Mouse (Mus musculus): ENCODE measurements around the gene Npy.

Npy gene

DNA sequence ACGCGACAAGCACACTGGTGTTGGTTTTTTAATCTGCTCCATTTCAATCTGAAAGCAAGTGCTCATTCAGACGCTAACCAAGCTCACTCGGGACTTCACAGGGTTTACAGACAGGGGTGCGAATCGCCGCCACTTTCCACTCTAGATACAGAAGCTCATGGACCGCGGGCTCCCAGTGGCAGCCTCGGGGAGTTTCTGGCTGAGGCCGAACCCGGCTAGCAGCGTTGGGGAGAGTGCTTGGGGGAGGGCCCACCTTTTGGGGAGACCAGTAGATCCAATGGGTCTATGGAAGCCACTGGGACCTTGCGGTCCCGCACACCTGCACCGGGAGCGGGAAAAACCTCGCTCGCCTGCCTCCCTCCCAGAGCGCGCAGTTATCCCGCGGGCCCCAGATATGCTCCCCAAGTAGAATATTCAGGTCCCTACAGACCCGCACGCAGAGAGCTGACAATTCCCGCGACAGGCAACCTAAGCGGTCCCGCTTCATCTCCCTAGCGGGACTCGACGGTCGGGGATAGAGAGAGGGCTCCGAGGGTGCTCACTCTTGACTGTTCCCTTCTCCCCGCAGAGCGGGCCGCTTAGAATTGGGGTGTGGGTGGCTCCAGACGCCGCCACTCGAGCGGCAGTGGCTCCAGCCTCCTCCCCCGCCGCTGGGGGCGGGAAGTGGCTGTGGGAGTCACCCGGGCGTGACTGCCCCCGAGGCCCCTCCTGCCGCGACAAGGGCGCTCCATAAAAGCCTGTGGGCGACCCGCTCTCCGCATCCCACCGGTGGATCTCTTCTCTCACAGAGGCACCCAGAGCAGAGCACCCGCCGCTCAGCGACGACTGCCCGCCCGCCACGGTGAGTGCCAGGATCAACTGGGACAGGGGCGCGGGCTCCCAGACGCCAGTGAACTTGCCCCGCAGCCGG is at the start of gene Npy:
Gene Npy, plus strand, starts transcription at position 750 of the 910 bp plus-strand sequence.
- DNase-seq (ENCODE audit: low spot score in 2 of 2): peak in 1 of 2 experiments; percentile 7

DNA sequence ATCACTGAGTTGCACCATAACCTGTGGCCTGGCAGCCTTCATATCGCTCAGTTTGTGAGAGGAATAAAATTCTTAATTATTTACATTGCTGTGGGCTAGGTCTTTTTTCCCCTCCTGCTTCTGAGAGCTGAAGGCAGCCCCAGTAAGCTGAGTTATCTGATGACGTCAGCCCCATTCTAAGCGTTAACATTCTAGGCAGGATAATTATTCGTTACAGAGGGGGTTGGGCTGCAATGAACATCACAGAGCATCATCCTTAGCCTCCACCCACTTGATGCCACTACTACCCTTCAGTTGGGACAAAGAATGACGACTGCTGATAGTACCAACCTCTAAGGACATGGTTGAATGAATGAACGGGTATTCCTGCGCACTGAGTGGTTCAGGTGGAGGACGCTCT is 47.5 kb upstream of the Npy start:
- DNase-seq (ENCODE audit: low spot score in 2 of 2): no peak

GRCm38 (mm10) chr6:49778109-49778508 is 44.4 kb upstream of the Npy start:
- no peak for DNase-seq (ENCODE audit: low spot score in 2 of 2)

- no peak for DNase-seq (ENCODE audit: low spot score in 2 of 2)
Measured at GRCm38 (mm10) chr6:49778729-49779128, 43.8 kb upstream of the Npy start.

GRCm38 (mm10) chr6:49779606-49780005 is 42.9 kb upstream of the Npy start:
- no peak for DNase-seq (ENCODE audit: low spot score in 2 of 2)

GRCm38 (mm10) chr6:49780846-49781400 is 41.6 kb upstream of the Npy start:
- no peak for DNase-seq (ENCODE audit: low spot score in 2 of 2)

DNA sequence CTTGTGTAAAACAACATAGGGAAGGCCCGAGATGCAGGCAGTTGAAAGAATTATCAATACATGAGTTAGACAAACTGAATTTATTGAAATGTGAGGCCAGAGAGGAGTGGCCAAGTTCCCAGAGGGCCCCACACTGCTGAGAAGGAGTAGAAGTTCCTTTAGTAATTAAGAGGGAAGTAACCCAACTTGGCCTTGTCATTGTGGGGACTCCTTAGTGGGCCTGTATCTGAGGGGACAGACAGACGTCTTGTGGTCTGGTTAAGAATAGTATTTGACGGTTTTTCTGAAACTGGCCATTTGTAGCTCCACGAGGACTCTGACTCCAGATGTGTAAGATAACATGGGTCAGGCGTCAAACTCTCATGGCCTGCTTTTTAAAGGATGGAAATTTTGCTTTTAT is 40.7 kb upstream of the Npy start:
- no peak for DNase-seq (ENCODE audit: low spot score in 2 of 2)

- DNase-seq (ENCODE audit: low spot score in 2 of 2): no peak
Measured at GRCm38 (mm10) chr6:49782679-49783078, 39.8 kb upstream of the Npy start.

GRCm38 (mm10) chr6:49792524-49792923 is 30.0 kb upstream of the Npy start:
- DNase-seq (ENCODE audit: low spot score in 2 of 2): no peak

DNA sequence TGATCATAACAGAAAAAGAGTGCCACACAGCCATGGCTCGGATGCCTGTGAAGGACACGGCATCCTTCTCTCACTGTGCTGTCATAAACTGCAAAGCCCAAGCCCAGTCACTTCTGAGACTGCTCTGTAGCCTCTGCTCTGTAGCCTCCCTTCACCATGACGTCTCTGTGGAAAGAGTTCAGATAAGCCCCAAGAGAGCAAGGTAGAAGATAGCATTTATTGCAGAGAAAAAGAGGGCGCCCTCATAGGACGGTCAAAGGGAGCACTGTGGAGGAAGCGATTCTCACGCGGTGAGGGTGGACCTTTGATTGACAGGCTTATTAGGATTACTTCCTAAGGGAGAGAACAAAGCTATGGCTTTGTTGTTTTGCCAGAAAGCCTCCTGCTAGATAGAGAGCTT is 18.4 kb upstream of the Npy start:
- DNase-seq (ENCODE audit: low spot score in 2 of 2): no peak

DNA sequence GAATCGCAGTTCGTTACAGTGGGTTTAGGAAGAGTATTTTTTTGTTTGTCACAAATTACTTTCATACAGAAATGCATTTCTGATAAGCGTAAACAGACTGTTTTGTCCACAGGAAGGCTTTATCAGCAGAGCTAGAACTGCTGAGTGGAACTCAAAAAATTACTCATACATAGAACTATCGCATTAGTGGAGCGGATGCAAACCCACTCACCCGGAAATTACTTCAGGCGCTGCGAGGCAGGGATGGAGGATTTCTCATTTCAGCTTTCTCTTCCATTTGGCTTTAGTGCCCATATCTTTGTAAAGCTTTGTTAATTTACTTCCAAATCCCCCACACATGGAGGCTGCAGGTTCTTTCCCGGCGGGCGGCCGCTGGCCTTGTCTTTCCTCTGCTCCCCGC is 14.4 kb upstream of the Npy start:
- no peak for DNase-seq (ENCODE audit: low spot score in 2 of 2)

DNA sequence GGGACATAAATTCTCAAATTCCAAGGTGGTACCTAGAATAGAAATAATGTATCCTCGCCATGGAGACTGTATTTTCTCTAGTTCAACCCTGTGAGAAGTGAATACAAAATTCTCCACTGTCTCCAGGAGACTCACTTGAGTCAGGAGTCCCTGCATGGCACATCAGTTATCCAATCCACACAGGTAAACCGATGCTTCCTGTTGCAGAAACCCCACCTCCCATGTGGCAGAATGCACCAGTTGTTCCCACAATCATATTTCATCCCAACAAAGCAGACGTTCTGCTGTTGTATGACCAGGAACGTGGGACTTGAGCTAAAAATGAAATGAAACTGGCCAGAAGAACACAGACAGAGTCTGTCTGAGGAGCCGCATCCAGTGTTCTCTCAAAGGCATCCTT is 5.3 kb upstream of the Npy start:
- no peak for DNase-seq (ENCODE audit: low spot score in 2 of 2)

DNA sequence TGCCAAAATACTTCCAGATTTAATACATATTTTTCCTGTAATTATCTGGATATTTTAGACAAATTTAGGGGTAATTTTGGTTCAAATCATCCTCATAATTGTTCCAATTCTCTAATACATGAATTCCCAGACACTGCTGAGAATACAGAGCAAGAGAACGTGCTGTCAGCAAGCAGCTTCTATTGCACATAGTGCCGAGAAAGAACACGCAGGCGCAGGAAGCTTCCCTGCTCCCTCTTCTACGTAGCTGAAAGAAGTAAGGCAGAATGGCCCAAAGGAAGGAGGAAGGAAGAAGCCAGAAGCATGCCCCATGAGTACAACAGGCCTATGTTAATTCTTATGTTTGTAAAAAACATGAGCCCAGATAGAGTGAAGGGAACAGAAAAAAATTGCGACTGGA is 4.9 kb upstream of the Npy start:
- no peak for DNase-seq (ENCODE audit: low spot score in 2 of 2)

GRCm38 (mm10) chr6:49822871-49823230 is 341 bp downstream of the Npy start:
- DNase-seq (ENCODE audit: low spot score in 2 of 2): no peak

DNA sequence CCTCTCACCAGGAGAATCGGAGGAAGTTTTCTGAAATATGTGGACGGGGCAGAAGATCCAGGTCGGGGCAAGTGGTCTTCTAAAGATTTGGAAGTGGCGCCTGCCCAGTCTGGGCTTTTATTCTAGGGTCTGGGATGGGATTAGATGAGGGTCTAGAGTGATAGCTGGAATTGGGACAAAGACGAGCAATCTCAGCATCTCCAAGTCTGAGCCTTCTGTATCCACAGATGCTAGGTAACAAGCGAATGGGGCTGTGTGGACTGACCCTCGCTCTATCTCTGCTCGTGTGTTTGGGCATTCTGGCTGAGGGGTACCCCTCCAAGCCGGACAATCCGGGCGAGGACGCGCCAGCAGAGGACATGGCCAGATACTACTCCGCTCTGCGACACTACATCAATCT is 861 bp downstream of the Npy start:
- no peak for DNase-seq (ENCODE audit: low spot score in 2 of 2)

DNA sequence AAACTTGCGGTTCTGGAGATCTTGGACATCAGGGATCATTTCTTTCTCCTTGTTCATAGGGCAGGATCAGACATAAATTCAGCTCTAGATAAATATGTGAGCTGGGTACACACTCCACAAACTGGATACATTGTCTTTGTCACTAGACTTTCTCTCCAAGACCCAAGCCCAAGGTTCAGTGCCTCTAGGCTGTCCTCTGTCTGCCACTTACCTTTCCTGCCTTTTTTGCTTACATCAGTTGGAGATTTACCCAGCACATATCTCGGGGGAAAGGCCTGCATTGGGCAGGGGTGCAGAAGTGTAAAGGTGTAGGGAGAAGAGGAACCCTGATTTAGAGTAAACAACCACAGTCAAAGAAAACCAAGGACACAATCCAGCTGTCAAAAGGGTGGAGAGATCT is 1.3 kb downstream of the Npy start:
- DNase-seq (ENCODE audit: low spot score in 2 of 2): no peak

GRCm38 (mm10) chr6:49831579-49831978 is 9.1 kb downstream of the Npy start:
- DNase-seq (ENCODE audit: low spot score in 2 of 2): no peak

DNA sequence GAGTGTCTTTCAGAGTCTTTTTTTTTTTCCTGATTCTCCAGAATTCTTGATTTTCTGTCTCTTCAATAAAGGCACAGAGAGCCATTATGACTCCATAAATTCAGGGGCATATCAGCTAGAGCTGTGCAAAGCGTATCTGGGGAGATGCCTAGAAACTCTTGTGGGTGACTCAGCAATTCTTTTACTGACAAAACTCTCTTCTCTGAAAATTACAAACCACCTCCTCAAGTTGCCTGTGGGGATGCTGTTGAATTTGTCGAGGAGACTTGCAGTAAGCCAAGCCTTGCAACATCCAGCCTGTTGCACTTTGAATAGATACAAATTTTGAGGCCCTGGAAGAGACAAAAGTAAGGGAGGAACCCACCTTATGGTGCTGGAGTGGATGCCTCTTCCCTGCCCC is 34.3 kb downstream of the Npy start:
- DNase-seq (ENCODE audit: low spot score in 2 of 2): no peak

GRCm38 (mm10) chr6:49867571-49867970 is 45.1 kb downstream of the Npy start:
- DNase-seq (ENCODE audit: low spot score in 2 of 2): no peak

DNA sequence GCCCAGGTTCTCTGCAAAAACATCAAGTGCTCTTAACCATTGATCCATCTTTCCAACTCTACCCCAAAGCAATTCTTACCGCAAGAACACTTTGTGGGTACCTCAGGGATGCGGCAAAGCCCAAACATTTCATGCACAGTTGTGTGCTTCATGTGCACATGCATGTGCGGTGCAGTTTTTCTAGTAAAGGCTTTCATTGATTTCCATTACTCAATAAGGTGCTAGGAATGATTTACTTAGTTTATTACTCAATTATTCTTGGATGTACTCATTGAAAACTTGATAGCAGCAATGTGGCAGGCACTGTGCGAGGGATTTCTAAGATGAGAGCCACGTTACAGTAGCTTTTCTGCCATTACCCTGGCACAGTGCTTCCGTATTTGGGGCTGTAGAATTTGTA is 48.6 kb downstream of the Npy start:
- DNase-seq (ENCODE audit: low spot score in 2 of 2): no peak

DNA sequence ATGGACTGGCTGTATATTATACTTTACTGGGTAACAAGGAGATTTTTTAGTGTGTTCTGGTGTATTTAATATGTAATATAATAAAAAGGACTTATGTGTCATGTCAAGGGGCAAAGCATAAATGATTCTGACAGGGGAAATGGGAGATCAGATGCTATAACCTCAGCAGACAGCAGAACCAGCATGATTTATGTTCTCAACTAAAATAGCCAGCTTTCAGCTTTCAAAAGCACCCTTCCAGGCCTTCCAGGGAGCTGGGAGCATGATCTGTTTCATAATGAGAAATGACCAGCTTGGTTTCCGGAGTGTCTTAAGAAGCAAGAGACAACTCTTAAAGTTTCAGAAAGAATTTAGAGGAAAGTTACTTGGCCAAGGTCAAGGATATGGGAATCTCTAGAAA is 51.0 kb downstream of the Npy start:
- no peak for DNase-seq (ENCODE audit: low spot score in 2 of 2)

- DNase-seq (ENCODE audit: low spot score in 2 of 2): no peak
Measured at GRCm38 (mm10) chr6:49875160-49875559, 52.6 kb downstream of the Npy start.

GRCm38 (mm10) chr6:49875791-49876190 is 53.3 kb downstream of the Npy start:
- DNase-seq (ENCODE audit: low spot score in 2 of 2): no peak

All from thymus, postnatal 10 days (tissue).